Mouse (Mus musculus) lung, adult 2 months (tissue): ENCODE data around the gene Tor1aip2.

Experiments used
- CTCF ChIP-seq: fragments of 200-500 bp; IDR thresholded peaks from 2 replicates; pipeline ENCODE4 v1.5.1; 2011; ENCODE audit warnings: mild to moderate bottlenecking, low read length, control low read depth; ENCODE audit not compliant: insufficient read depth
- POLR2A ChIP-seq: fragments of 200-500 bp; IDR thresholded peaks from 2 replicates; pipeline ENCODE4 v1.6.1; 2011; ENCODE audit warnings: low read depth, mild to moderate bottlenecking, control low read depth, low read length, borderline replicate concordance; ENCODE audit errors: extremely low read depth

- TF ChIP-seq POLR2A, result no peak
- no peak for TF ChIP-seq CTCF
Measured at GRCm38 (mm10) chr1:156074575-156074974, 39.4 kb downstream of the Tor1aip2 start.
